Mouse (Mus musculus) small intestine, adult 2 months (tissue): ENCODE measurements around the gene Abtb2.

ENCODE experiments used
- CTCF ChIP-seq: fragments of 200-500 bp; IDR thresholded peaks from 2 replicates; pipeline ENCODE4 v1.5.1; 2012; ENCODE audit warnings: low read depth, mild to moderate bottlenecking, control low read depth, inconsistent platforms, low read length, moderate library complexity, mixed read lengths; ENCODE audit not compliant: insufficient replicate concordance, insufficient read length; ENCODE audit errors: extremely low read depth
- POLR2A ChIP-seq: fragments of 200-500 bp; IDR thresholded peaks from 2 replicates; pipeline ENCODE4 v1.6.1; 2012; ENCODE audit warnings: low read depth, mild to moderate bottlenecking, control low read depth, inconsistent platforms, low read length, moderate library complexity

DNA sequence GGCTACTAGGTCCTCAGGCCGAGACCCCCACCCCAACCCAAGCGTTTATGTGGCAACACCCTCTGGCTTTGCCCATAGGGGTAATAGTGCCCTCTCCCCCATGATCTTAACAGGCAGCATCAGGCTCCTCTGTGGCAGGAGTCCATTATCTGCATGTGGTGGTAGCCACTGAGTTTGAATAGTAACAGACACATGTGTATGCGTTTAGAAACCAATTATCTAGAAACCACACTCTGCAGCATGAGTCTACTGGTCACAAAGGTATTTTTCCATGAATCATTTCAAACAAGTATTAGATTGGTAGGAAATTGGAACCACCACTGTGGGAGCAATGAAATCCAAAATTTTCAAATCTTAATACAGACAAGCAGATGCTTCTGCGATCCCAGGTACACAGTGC is 119.5 kb downstream of the Abtb2 start:
- no peak for TF ChIP-seq POLR2A
- TF ChIP-seq CTCF: no peak
